9 mouse cellular contexts compared by ENCODE assay signal in the genomic region with DNA sequence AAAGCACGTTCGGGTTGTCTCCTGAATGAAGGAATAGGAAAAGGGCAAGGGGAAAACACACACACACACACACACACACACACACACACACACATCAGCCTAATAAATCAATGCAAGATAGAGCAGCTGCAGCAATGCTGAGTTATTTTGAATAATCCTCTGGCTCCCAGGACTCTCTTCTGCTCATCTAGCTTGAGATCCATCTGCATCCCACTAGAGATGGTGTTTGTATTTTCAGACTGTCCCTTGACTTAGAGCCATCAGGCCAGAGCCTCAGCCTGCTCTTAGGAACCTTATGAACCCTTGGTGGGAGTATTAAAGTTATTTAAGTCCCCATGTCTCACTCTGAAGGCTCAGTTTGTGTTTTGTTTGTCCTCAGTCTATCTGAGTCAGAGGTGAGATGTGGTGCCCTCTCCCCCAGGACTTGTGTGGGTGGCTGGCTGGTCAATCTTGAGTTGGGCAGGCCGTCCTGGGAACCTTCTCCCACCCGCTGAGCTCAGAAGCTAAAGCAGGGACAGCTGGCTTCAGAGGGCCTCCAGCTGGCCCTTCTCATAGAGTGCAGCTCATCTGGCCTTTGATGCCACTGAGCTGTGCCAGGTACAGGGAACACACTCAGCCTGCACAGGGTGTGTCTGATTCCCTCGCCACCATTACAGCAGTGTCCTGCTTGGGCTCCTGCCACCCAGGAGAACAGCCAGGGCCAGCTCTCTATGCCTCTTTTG.
A peak's percentile ranks its signal among the peaks of the same experiment; 100 is the strongest.
DNase-seq lines count a peak whose midpoint lies in the region; ATAC-seq and TF ChIP-seq lines count a peak whose summit lies in the region.
"Had no signal": no experiment of that assay in that cellular context is flagged by ENCODE, and none has a peak within 500 bp of the region (broad histone marks: within the 10 kb centered on the region; RNA-seq: fewer than 3 reads in every experiment).

No protein-coding gene starts in this region.

- no peak overlapping the region for H3K4me3 ChIP-seq in liver, embryonic 11.5 days (ENCODE audit: low read depth, low read length)
- no peak overlapping the region for H3K4me3 ChIP-seq in liver, embryonic 12.5 days
- H3K4me3 ChIP-seq in neural tube, embryonic 13.5 days, result no peak overlapping the region
- H3K4me3 ChIP-seq in left cerebral cortex, adult 2 months, result no peak overlapping the region

- no peaks in the 10 kb centered on the region for H3K4me1 ChIP-seq in liver, embryonic 11.5 days (replicated peaks; ENCODE audit: control insufficient read depth, insufficient read depth, low read length)
- H3K4me1 ChIP-seq in liver, embryonic 12.5 days, result no peaks in the 10 kb centered on the region
- H3K4me1 ChIP-seq in neural tube, embryonic 13.5 days (replicated peaks), result peaks cover 38% of the 10 kb centered on the region

- no peak overlapping the region for H3K9ac ChIP-seq in liver, embryonic 11.5 days (ENCODE audit: low read depth, low read length)
- H3K9ac ChIP-seq in liver, embryonic 12.5 days, result no peak overlapping the region
- H3K9ac ChIP-seq in neural tube, embryonic 13.5 days, result no peak overlapping the region

- TF ChIP-seq CTCF in left cerebral cortex, adult 2 months (IDR thresholded peaks at IDR 0.05), result no peak

- H3K27me3 ChIP-seq in liver, embryonic 11.5 days (replicated peaks; ENCODE audit: control insufficient read depth, insufficient read depth, low read length), result no peaks in the 10 kb centered on the region
- H3K27me3 ChIP-seq in liver, embryonic 12.5 days (replicated peaks), result no peaks in the 10 kb centered on the region
- H3K27me3 ChIP-seq in neural tube, embryonic 13.5 days, result no peaks in the 10 kb centered on the region

- intact Hi-C loops in left cerebral cortex, adult 2 months (cut with DNase I), result no loop called here

- no peaks in the 10 kb centered on the region for H3K36me3 ChIP-seq in liver, embryonic 11.5 days (ENCODE audit: control insufficient read depth, insufficient read depth, low read length)
- no peaks in the 10 kb centered on the region for H3K36me3 ChIP-seq in liver, embryonic 12.5 days
- no peaks in the 10 kb centered on the region for H3K36me3 ChIP-seq in neural tube, embryonic 13.5 days

- no peak for ATAC-seq in liver, embryonic 11.5 days (replicated peaks; ENCODE audit: low FRiP score)
- ATAC-seq in liver, embryonic 12.5 days, result no peak
- no peak; the same call in 1 of the 2 replicates for ATAC-seq in neural tube, embryonic 13.5 days (ENCODE audit: low read depth)
- ATAC-seq in monocyte, adult 5-6 weeks (replicated peaks; ENCODE audit: insufficient number of reproducible peaks, low FRiP score, low TSS enrichment, poor library complexity, severe bottlenecking), result no peak
- ATAC-seq in frontal cortex, adult (ENCODE audit: low TSS enrichment), result no peak

- H3K4me2 ChIP-seq in liver, embryonic 11.5 days, result no peak overlapping the region
- H3K4me2 ChIP-seq in liver, embryonic 12.5 days, result no peak overlapping the region
- no peak overlapping the region for H3K4me2 ChIP-seq in neural tube, embryonic 13.5 days

- WGBS in liver, embryonic 11.5 days, result 59% methylated on average over 5 of the region's 5 CpGs
- 63% methylated on average over 5 of the region's 5 CpGs for WGBS in liver, embryonic 12.5 days (ENCODE audit: insufficient replicate concordance)
- WGBS in neural tube, embryonic 13.5 days, result 37% methylated on average over 5 of the region's 5 CpGs

- 0 out of 2 replicates have a peak overlapping the region, but pooled peaks have one; percentile 26 for H3K27ac ChIP-seq in liver, embryonic 11.5 days (ENCODE audit: low read depth, low read length)
- H3K27ac ChIP-seq in liver, embryonic 12.5 days, result no peak overlapping the region
- H3K27ac ChIP-seq in neural tube, embryonic 13.5 days (replicated peaks), result peak overlapping the region; percentile 38; the same call in 1 of the 2 replicates
- H3K27ac ChIP-seq in left cerebral cortex, adult 2 months, result no peak overlapping the region

- no peak for DNase-seq in liver, embryonic 11.5 days (ENCODE audit: low spot score)
- DNase-seq in heart, adult 8-10 months (ENCODE audit: low spot score), result peak; percentile 64
- peak; percentile 28 to 65 for DNase-seq in kidney, postnatal 25 days
- DNase-seq in left cerebral cortex, adult 2 months (ENCODE audit: extremely low spot score in 1 of 2, low spot score in 2 of 2), result no peak
- DNase-seq: embryo, embryonic 11 days had no signal

- no peaks in the 10 kb centered on the region for H3K9me3 ChIP-seq in liver, embryonic 11.5 days (ENCODE audit: control insufficient read depth, low read length)
- H3K9me3 ChIP-seq in liver, embryonic 12.5 days (replicated peaks), result no peaks in the 10 kb centered on the region
- H3K9me3 ChIP-seq in neural tube, embryonic 13.5 days, result no peaks in the 10 kb centered on the region

Comparison
In these comparisons a context has a peak if more than half of its experiments do, and no peak if none do; other contexts are left out.
1. H3K27ac ChIP-seq: peak in liver, embryonic 11.5 days (single experiment) and neural tube, embryonic 13.5 days (single experiment); none in liver, embryonic 12.5 days (single experiment) and left cerebral cortex, adult 2 months (single experiment).
2. DNase-seq: peak in heart, adult 8-10 months (single experiment) and kidney, postnatal 25 days (2 of 2); none in liver, embryonic 11.5 days (single experiment) and left cerebral cortex, adult 2 months (0 of 2).